Mouse (Mus musculus) gastrocnemius, postnatal 10 days (tissue): ENCODE data around the gene Chst15. TPM values are rescaled to one million over a fixed set of nuclear protein-coding genes. Genes with fewer than 3 reads are reported as not detected.

Experiments used
- DNase-seq: peaks from one replicate; pipeline ENCODE4 v3.0.0; 2021; ENCODE audit warnings: mixed read lengths
- total RNA-seq, 2 experiments: library from RNA; stranded (reverse); gene quantifications; 2 replicates each; pipeline ENCODE4 v1.2.3; 2021

The Chst15 gene
- total RNA-seq, 2 experiments from 2014 or later: 8.8 to 10.2 TPM

DNA sequence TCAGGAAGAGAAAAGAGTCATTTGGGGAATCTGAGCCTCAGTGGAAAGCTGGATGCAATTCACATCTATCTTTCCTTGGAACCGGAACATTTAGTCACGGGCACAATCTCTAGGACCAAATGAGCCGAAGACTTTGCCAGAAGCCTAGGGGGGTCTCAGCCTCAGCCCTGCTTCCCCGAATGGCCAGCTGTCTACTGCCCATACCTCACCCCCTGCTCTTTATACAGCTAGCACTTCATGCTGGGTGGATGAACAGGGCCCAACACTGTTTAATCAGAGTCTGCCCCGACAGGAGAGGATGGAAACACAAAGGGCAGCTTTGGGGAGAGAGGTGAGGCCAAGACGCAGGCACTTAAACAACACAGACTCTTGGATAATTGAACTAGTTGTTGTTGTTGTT is 53.8 kb downstream of the Chst15 start:
- no peak for DNase-seq

DNA sequence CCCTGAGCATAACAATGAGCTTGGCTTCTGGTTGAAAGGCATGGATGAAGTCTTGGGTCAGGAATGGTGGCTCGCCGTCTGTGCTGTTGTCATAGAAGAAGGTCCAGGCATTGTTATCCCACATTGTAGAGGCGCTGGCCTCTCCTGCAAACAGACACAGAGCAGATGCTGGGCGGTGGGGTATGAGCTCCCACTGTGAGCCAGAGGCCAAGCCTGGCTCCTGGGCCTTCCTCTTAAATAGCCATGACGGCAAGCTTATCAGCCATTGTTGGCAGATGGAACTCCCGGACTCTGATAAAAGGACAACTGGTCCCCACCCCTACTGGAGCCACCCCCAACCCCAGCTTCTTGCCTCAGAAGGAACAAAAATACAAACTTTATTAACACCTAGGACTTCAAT is 54.3 kb downstream of the Chst15 start:
- DNase-seq: no peak

- DNase-seq: no peak
These were observed 55.1 kb downstream of the Chst15 start for GRCm38 (mm10) chr7:132261885-132262284.

DNA sequence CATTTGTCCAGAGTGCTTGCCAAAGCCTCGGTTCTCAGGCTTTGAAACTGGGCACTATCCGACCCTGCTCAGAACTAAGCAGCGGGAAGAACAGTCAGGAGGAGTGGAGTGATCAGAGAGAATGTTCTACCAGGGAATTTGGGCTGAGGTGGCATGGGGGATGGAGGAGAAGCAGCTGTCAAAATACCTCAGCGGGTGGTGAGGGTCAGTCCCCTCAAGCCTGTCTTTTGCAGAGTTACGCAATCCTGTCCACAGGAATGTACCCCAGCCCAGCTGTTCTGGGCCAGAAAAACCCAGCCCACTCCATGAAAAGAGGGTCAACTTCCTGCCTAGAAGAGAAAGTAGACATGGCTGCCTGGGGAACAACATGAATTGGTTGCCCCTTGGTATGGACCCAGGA is 56.4 kb downstream of the Chst15 start:
- DNase-seq: no peak

- no peak for DNase-seq
These were observed 58.2 kb downstream of the Chst15 start for GRCm38 (mm10) chr7:132258817-132259216.

DNA sequence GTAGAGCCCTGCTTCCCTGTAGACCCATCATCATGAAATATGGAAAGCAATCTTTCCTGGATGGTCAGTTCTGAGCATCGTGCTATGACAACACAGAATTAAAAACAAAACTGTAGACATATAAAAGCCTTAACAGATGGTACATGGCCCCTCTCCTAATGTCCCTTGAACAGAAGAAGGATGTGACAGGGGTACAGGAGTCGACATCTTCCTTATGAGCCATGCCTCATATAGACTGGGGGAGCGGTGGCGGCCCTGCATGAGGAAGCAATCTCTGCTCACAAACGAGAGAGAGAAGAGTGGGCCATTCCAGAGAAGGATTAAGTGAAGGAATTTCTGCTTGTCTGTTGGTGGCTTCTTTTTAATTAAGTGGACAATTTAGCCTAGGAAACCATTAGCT is 58.8 kb downstream of the Chst15 start:
- DNase-seq: no peak

DNA sequence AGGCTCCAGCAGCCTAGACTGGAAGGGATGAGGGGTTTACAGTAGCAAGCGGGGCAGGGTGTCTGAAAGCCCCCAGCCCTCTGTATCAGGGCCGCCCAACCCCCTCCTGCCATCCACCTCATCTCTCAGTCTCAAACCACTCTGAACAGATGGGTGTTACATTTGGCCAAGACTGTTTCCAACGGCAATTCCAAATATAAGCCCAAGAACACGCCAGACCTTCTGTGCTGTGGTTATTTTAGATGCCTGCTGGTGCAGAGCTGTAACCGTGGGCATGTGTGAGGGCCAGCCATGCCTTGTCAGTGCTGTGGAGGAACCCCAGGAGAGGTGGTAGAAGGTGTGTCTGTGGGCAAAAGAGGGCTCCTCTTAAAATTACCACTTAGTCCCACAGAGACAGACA is 63.5 kb downstream of the Chst15 start:
- no peak for DNase-seq

- no peak for DNase-seq
These were observed 64.0 kb downstream of the Chst15 start for GRCm38 (mm10) chr7:132253078-132253477.

DNA sequence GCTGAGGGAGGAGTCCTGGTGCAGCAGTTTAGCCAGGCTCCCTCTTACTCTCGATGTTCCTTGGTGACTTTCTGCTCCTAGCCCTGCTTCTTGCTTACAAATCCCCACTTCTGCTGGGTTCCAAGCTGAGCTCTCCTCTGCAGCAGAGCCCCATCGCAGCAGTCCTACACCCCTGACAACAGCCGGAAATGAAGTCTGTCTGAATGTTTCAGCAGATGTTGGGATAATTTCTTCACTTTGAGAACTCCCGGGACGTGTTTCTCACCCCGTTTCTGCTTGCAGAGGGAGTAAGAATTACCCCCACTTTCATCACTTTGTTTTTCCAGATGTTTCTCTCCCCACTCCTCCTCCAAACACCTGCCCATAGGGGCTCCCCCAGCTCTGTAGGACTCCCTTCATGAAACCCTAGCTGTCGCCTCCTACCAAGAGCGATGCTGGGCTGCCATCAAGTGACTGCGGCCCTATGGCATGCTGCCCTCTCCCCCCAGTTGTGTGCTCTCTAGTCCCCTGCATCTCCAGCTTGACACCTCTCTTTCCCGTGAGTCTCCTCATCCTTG is 67.4 kb downstream of the Chst15 start:
- no peak for DNase-seq

DNA sequence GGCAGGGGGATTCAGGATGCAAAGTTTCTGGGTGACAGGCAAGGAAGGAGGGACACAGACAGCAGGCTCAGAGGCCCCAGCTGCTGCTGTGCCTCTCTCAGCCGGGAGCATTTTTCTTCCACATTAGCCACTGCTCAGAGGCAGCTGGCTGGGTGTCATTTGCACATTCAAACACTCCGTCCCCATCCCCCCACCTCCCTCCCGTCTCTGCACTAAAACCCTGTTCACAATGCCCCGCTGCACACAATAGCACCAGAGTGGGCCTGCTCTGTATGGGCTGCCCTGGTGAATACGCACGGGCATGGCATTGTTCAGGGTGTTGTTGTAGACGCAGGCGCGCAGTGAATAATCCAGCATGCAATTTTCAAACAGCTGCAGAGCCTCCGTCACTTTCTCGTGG is 69.5 kb downstream of the Chst15 start:
- DNase-seq: no peak

DNA sequence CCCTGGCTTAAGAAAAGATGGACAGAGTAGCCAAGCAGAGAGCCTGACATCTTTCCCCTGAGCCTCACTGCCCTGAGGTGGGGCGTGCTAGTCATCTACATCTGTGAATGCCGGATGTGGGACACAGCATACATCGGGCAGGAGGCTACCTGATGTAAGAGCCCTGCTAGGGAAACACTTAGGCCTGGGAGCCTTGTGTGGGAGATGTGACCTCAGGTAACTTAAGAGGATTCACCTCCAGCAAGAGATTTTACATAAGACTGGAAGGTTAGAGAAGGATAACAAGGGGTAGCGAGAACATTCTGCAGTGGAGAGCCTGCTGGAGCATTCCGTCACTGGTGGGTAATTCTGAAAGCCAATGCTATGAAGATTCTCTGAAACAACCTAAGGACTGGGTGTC is 69.9 kb downstream of the Chst15 start:
- no peak for DNase-seq

GRCm38 (mm10) chr7:132245730-132246129 is 71.3 kb downstream of the Chst15 start:
- no peak for DNase-seq

GRCm38 (mm10) chr7:132244637-132245036 is 72.4 kb downstream of the Chst15 start:
- DNase-seq: no peak

DNA sequence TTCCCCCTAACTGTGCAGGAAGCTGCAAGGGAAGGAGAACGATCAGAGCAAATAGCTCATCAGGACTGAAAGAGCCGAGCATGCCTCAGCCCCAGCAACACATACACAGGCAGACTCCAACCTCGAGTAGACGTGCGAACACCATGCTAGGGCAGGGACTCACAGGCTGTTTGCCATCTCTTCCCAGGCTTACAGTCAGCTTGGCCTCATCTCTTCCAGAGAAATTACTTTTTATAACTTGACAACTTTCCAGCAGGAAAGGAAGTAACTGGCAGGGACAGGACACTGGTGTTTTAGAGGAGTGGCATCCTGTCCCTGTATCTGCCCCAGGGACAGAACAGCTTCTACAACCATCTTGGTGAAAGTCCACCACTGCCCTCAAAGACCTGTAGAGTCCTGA is 73.8 kb downstream of the Chst15 start:
- no peak for DNase-seq

DNA sequence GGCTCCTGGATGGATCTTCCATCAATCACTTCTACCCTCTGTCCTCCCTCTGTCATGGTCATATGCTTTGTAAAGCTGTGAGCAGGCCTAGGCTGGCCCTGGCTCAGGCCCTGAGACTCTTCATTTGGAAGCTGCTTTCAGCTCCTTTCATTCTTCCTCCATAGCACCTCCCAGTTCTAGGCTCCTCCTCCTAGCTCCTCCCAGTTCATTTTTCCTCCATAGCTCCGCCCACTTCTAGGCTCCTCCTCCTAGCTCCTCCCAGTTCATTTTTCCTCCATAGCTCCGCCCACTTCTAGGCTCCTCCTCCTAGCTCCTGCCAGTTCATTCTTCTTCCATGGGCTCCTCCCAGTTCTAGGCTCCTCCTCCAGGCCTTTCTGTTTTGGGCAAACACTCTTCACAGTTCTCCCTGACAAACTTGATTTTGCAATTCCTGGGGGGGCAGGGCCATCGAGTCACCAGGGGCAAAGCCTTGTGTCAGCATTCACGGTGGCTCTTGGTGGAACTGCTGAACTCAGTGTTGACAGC is 74.3 kb downstream of the Chst15 start:
- no peak for DNase-seq

- no peak for DNase-seq
These were observed 78.1 kb downstream of the Chst15 start for GRCm38 (mm10) chr7:132238921-132239320.

DNA sequence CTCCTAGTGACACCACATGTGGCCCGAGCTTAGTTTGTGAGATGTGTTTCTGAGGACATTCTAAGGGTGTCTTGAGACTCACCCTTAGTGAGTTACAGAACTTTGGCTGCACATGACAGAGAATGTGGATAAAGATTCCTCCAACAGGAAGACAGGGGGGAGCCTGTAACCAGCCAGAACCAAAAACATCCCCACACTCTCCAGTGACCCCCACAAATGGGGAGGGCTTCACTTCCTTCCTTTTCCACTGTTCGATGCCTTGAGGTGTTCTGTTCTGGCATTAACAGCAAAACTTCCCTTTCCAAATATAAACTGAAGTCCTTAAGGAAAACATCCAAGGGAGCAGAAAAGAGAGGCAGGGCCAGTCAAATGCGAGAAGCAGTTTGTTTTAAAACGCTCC is 79.8 kb downstream of the Chst15 start:
- no peak for DNase-seq

GRCm38 (mm10) chr7:132236789-132237188 is 80.2 kb downstream of the Chst15 start:
- no peak for DNase-seq

GRCm38 (mm10) chr7:132234250-132234649 is 82.8 kb downstream of the Chst15 start:
- DNase-seq: no peak

DNA sequence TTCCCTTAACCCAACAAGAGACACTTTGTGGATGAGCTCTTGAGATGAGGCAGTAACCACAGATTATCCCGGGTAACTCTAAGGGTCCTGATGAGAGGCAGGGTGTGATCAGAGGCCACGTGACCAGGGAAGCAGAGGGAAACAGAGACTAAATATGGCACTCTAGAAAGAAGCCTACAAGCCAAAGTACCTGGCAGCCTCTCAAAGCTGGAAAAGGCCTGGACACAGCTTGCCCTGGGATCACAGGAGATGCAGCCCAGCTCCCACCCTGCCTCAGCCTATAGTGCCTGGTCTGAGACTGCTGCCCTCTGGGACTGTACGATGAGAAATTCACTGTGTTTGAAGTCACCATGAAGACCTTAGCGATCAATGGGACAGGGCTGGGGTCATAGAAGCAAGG is 83.3 kb downstream of the Chst15 start:
- DNase-seq: no peak

- DNase-seq: no peak
These were observed 84.1 kb downstream of the Chst15 start for GRCm38 (mm10) chr7:132232937-132233336.

- no peak for DNase-seq
These were observed 85.6 kb downstream of the Chst15 start for GRCm38 (mm10) chr7:132231476-132231875.

DNA sequence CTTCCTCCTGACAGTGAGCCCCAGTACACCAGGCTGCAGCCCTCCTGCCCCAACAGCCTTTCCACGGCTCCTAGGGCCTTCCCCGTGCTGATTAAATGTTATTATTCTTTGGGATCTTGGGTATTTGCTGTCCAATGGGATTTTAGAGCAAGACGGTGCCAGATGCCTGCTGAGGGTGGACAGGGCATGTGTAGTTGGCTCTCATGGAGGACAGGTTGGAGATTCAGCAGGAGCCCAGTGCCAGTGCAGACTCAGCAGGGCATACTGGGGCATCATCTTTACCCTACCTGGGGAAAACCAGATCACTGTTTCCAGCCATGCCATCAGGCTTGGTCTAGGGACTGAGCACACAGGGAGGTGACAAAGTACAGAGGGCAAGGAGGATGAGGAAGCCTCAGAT is 86.1 kb downstream of the Chst15 start:
- no peak for DNase-seq

DNA sequence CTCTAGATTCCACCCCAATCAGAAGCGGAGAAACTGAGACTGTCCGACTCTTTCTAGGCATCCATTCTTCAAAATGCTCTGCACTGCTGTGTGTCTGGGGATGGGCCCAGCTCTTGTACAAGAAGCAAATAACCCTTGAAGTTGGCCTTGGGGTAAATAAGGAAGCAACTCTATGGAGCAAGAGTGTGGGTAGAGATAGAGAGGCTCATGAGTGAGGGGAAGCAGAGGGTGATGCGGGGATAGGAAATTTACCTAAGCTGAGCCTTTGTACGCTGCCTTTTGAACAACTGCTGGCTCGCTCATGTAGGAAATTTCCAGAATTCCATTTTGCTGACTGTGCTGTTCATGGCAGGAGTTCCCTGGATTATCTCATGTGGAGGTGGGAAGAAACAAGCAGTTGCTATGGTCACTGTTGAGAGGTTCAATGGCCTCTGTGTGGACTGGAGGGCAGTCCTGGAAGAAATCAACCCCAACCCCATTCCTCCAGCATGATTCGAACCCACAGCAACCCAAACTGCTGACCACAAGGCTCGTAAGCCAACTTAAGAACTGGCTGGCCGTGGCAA is 89.9 kb downstream of the Chst15 start:
- DNase-seq: no peak
